Mouse (Mus musculus): ENCODE results near the gene Ppm1d.

GRCm38 (mm10) chr11:85270631-85271030 is 40.4 kb upstream of the Ppm1d start:
- TF ChIP-seq CTCF (IDR thresholded peaks at IDR 0.05) (peak; percentile 77), EP300 (IDR thresholded peaks at IDR 0.05) (no peak)
